Mouse (Mus musculus) hindbrain, embryonic 15.5 days (tissue): Measurements from ENCODE around the gene Adamts16. TPM values are rescaled to one million over a fixed set of nuclear protein-coding genes. Genes with fewer than 3 reads are reported as not detected.

Source experiments
- ATAC-seq: fragments of 200-750 bp; cut with Nextera tagmentation; 2 replicates; pipeline ENCODE4 v1.8.0; 2017; ENCODE audit warnings: low read depth, moderate number of reproducible peaks, moderate TSS enrichment; ENCODE audit not compliant: low FRiP score
- H3K27ac ChIP-seq: fragments of 300-500 bp; sonication (generic); replicated peaks from 2 replicates; pipeline ENCODE4 v1.5.1; 2015; ENCODE audit warnings: mild to moderate bottlenecking, inconsistent platforms
- H3K27me3 ChIP-seq: fragments of 300-500 bp; sonication (generic); 2 replicates; pipeline ENCODE4 v1.6.1; 2015; ENCODE audit warnings: control low read depth, inconsistent platforms
- H3K36me3 ChIP-seq: fragments of 300-500 bp; sonication (generic); 2 replicates; pipeline ENCODE4 v1.6.1; 2015; ENCODE audit warnings: control low read depth, inconsistent platforms
- H3K4me1 ChIP-seq: fragments of 300-500 bp; sonication (generic); replicated peaks from 2 replicates; pipeline ENCODE4 v1.6.1; 2015; ENCODE audit warnings: control low read depth, inconsistent platforms
- H3K4me2 ChIP-seq: fragments of 300-500 bp; sonication (generic); 2 replicates; pipeline ENCODE4 v1.6.1; 2015; ENCODE audit warnings: moderate library complexity, mild to moderate bottlenecking, inconsistent platforms
- H3K4me3 ChIP-seq: fragments of 300-500 bp; sonication (generic); 2 replicates; pipeline ENCODE4 v1.5.1; 2015; ENCODE audit warnings: mild to moderate bottlenecking, inconsistent platforms
- H3K9ac ChIP-seq: fragments of 300-500 bp; sonication (generic); 2 replicates; pipeline ENCODE4 v1.6.1; 2015; ENCODE audit warnings: inconsistent platforms
- H3K9me3 ChIP-seq: fragments of 300-500 bp; sonication (generic); 2 replicates; pipeline ENCODE4 v1.6.1; 2016; ENCODE audit warnings: control low read depth, inconsistent platforms
- WGBS: fragments of 180-500 bp; shearing (Covaris S2); methylation state at CpG from one replicate; pipeline ENCODE4 v1.1.7; 2015; 5-methylcytosine and 5-hydroxymethylcytosine counted together
- polyA plus RNA-seq: library from polyadenylated mRNA; unstranded; fragments of >200 nt; fragmentation: Nextera tagmentation; extraction: Ambion mirVana; gene quantifications from 2 replicates; pipeline ENCODE4 v1.2.1, GENCODE M21; 2015

Adamts16 gene
- polyA plus RNA-seq, 1 experiment from 2014 or later: 3.7 TPM

GRCm38 (mm10) chr13:70744416-70745038 is 97.1 kb downstream of the Adamts16 start:
- no peak overlapping the region for H3K4me2 ChIP-seq
- no peak overlapping the region for H3K9ac ChIP-seq
- WGBS: 79% methylated on average over 5 of the region's 5 CpGs
- no peak overlapping the region for H3K4me3 ChIP-seq
- no peak for ATAC-seq
- H3K9me3 ChIP-seq: no peaks in the 10 kb centered on the region
- H3K36me3 ChIP-seq: no peaks in the 10 kb centered on the region
- no peak overlapping the region for H3K27ac ChIP-seq
- H3K4me1 ChIP-seq: no peaks in the 10 kb centered on the region
- no peaks in the 10 kb centered on the region for H3K27me3 ChIP-seq

- H3K27me3 ChIP-seq: no peaks in the 10 kb centered on the region
- WGBS: 88% methylated on average over 4 of the region's 4 CpGs
- H3K36me3 ChIP-seq: no peaks in the 10 kb centered on the region
- H3K27ac ChIP-seq: no peak overlapping the region
- ATAC-seq: no peak
- H3K9me3 ChIP-seq: no peaks in the 10 kb centered on the region
- H3K4me1 ChIP-seq: no peaks in the 10 kb centered on the region
- no peak overlapping the region for H3K4me2 ChIP-seq
- no peak overlapping the region for H3K4me3 ChIP-seq
- H3K9ac ChIP-seq: no peak overlapping the region
These were observed 98.9 kb downstream of the Adamts16 start for GRCm38 (mm10) chr13:70742693-70743092.

GRCm38 (mm10) chr13:70740281-70741240 is 101.0 kb downstream of the Adamts16 start:
- ATAC-seq: no peak
- no peak overlapping the region for H3K27ac ChIP-seq
- no peaks in the 10 kb centered on the region for H3K4me1 ChIP-seq
- no peak overlapping the region for H3K9ac ChIP-seq
- no peaks in the 10 kb centered on the region for H3K36me3 ChIP-seq
- H3K9me3 ChIP-seq: no peaks in the 10 kb centered on the region
- WGBS: 64% methylated on average over 17 of the region's 17 CpGs
- H3K4me2 ChIP-seq: no peak overlapping the region
- H3K4me3 ChIP-seq: no peak overlapping the region
- H3K27me3 ChIP-seq: no peaks in the 10 kb centered on the region

- Histone ChIP-seq H3K4me3 (no peak overlapping the region), H3K9me3 (no peaks in the 10 kb centered on the region), H3K4me2 (no peak overlapping the region), H3K9ac (no peak overlapping the region), H3K27me3 (no peaks in the 10 kb centered on the region), H3K36me3 (no peaks in the 10 kb centered on the region), H3K27ac (no peak overlapping the region), H3K4me1 (no peaks in the 10 kb centered on the region)
- 88% methylated on average over 9 of the region's 9 CpGs for WGBS
- ATAC-seq: 0 out of 2 replicates have a peak, but pooled peaks have one; percentile 21
These were observed 102.8 kb downstream of the Adamts16 start for GRCm38 (mm10) chr13:70738781-70739180.

GRCm38 (mm10) chr13:70736409-70736808 is 105.2 kb downstream of the Adamts16 start:
- no peaks in the 10 kb centered on the region for H3K9me3 ChIP-seq
- no peak overlapping the region for H3K27ac ChIP-seq
- H3K4me1 ChIP-seq: no peaks in the 10 kb centered on the region
- H3K9ac ChIP-seq: no peak overlapping the region
- no peaks in the 10 kb centered on the region for H3K36me3 ChIP-seq
- H3K27me3 ChIP-seq: no peaks in the 10 kb centered on the region
- no peak overlapping the region for H3K4me2 ChIP-seq
- ATAC-seq: no peak
- no peak overlapping the region for H3K4me3 ChIP-seq
- WGBS: 63% methylated on average over 4 of the region's 4 CpGs

- no peak for ATAC-seq
- 85% methylated on average over 5 of the region's 5 CpGs for WGBS
These were observed 107.0 kb downstream of the Adamts16 start for GRCm38 (mm10) chr13:70734640-70735039.

GRCm38 (mm10) chr13:70733911-70734310 is 107.7 kb downstream of the Adamts16 start:
- Histone ChIP-seq H3K4me2 (no peak overlapping the region), H3K36me3 (no peaks in the 10 kb centered on the region), H3K27me3 (no peaks in the 10 kb centered on the region), H3K9ac (no peak overlapping the region), H3K9me3 (no peaks in the 10 kb centered on the region), H3K4me1 (no peaks in the 10 kb centered on the region), H3K27ac (no peak overlapping the region), H3K4me3 (no peak overlapping the region)
- ATAC-seq: no peak
- WGBS: 96% methylated on average over 1 of the region's 1 CpGs

More at GRCm38 (mm10) chr13:70734640-70735039, 107.0 kb downstream of the Adamts16 start:
- no peaks in the 10 kb centered on the region for H3K9me3 ChIP-seq
- no peaks in the 10 kb centered on the region for H3K36me3 ChIP-seq
- no peak overlapping the region for H3K4me3 ChIP-seq
- no peaks in the 10 kb centered on the region for H3K27me3 ChIP-seq
- no peak overlapping the region for H3K27ac ChIP-seq
- H3K4me1 ChIP-seq: no peaks in the 10 kb centered on the region
- H3K9ac ChIP-seq: no peak overlapping the region
- H3K4me2 ChIP-seq: no peak overlapping the region

- 68% methylated on average over 2 of the region's 2 CpGs for WGBS
- Histone ChIP-seq H3K4me2 (no peak overlapping the region), H3K4me3 (no peak overlapping the region), H3K9ac (no peak overlapping the region), H3K9me3 (no peaks in the 10 kb centered on the region), H3K27me3 (no peaks in the 10 kb centered on the region), H3K27ac (no peak overlapping the region), H3K36me3 (no peaks in the 10 kb centered on the region), H3K4me1 (no peaks in the 10 kb centered on the region)
- no peak for ATAC-seq
These were observed 108.4 kb downstream of the Adamts16 start for GRCm38 (mm10) chr13:70733206-70733605.

GRCm38 (mm10) chr13:70732781-70733180 is 108.8 kb downstream of the Adamts16 start:
- no peak for ATAC-seq

GRCm38 (mm10) chr13:70731349-70731748 is 110.3 kb downstream of the Adamts16 start:
- Histone ChIP-seq H3K4me1 (no peaks in the 10 kb centered on the region), H3K9me3 (no peaks in the 10 kb centered on the region), H3K27me3 (no peaks in the 10 kb centered on the region), H3K4me2 (no peak overlapping the region), H3K9ac (no peak overlapping the region), H3K27ac (no peak overlapping the region), H3K36me3 (no peaks in the 10 kb centered on the region), H3K4me3 (no peak overlapping the region)
- 71% methylated on average over 5 of the region's 5 CpGs for WGBS
- no peak for ATAC-seq

More at GRCm38 (mm10) chr13:70732781-70733180, 108.8 kb downstream of the Adamts16 start:
- H3K36me3 ChIP-seq: no peaks in the 10 kb centered on the region
- H3K9me3 ChIP-seq: no peaks in the 10 kb centered on the region
- no peaks in the 10 kb centered on the region for H3K4me1 ChIP-seq
- 76% methylated on average over 5 of the region's 5 CpGs for WGBS
- H3K27ac ChIP-seq: no peak overlapping the region
- H3K27me3 ChIP-seq: no peaks in the 10 kb centered on the region
- H3K9ac ChIP-seq: no peak overlapping the region
- H3K4me3 ChIP-seq: no peak overlapping the region
- H3K4me2 ChIP-seq: no peak overlapping the region

GRCm38 (mm10) chr13:70729996-70730395 is 111.6 kb downstream of the Adamts16 start:
- Histone ChIP-seq H3K9ac (no peak overlapping the region), H3K27me3 (no peaks in the 10 kb centered on the region), H3K4me2 (no peak overlapping the region), H3K9me3 (no peaks in the 10 kb centered on the region), H3K27ac (no peak overlapping the region), H3K4me3 (no peak overlapping the region), H3K36me3 (no peaks in the 10 kb centered on the region), H3K4me1 (no peaks in the 10 kb centered on the region)
- WGBS: 73% methylated on average over 5 of the region's 5 CpGs
- no peak for ATAC-seq

GRCm38 (mm10) chr13:70726249-70726648 is 115.4 kb downstream of the Adamts16 start:
- H3K4me1 ChIP-seq: no peaks in the 10 kb centered on the region
- no peaks in the 10 kb centered on the region for H3K36me3 ChIP-seq
- H3K27me3 ChIP-seq: no peaks in the 10 kb centered on the region
- H3K4me2 ChIP-seq: no peak overlapping the region
- H3K27ac ChIP-seq: no peak overlapping the region
- no peak for ATAC-seq
- WGBS: 92% methylated on average over 3 of the region's 3 CpGs
- no peak overlapping the region for H3K4me3 ChIP-seq
- no peaks in the 10 kb centered on the region for H3K9me3 ChIP-seq
- H3K9ac ChIP-seq: no peak overlapping the region
